ENCODE assay signal across 26 mouse cellular contexts in the genomic region with DNA sequence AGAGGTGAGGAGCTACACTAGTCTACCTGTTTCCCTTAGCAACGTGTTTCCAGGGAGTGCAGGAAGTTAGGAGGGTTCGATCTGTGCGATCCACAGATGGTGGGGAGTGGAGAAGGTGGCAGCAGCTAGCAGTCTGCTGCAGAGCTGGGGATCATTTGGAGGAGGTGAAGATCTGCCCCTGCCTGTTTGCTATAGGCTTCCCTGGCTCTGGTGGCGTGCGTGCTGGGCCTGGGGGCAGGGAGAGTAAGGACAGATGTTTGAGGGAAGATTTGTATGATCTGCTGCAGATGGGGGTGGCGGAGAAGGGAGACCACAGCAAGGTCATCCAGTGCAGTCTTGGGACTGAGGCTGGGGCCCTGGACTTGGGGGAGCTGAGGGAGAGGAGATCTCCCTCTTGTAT.
A peak's percentile ranks its signal among the peaks of the same experiment; 100 is the strongest.
DNase-seq lines count a peak whose midpoint lies in the region; ATAC-seq and TF ChIP-seq lines count a peak whose summit lies in the region.
"Had no signal": no experiment of that assay in that cellular context is flagged by ENCODE, and none has a peak within 500 bp of the region (broad histone marks: within the 10 kb centered on the region; RNA-seq: fewer than 3 reads in every experiment).

No protein-coding gene starts in this region.

- peaks cover 7% of the 10 kb centered on the region for H3K4me1 ChIP-seq in midbrain, embryonic 12.5 days
- no peaks in the 10 kb centered on the region for H3K4me1 ChIP-seq in midbrain, postnatal 0 days (ENCODE audit: insufficient read depth, low read length)
- H3K4me1 ChIP-seq in kidney, embryonic 16.5 days (ENCODE audit: insufficient read depth, low read length) = no peaks in the 10 kb centered on the region
- H3K4me1 ChIP-seq: embryonic facial prominence, embryonic 12.5 days; embryonic facial prominence, embryonic 15.5 days; hindbrain, embryonic 13.5 days; intestine, embryonic 15.5 days had no signal

- WGBS in midbrain, embryonic 12.5 days = 81% methylated on average over 6 of the region's 6 CpGs
- 78% methylated on average over 6 of the region's 6 CpGs for WGBS in midbrain, postnatal 0 days
- 78% methylated on average over 6 of the region's 6 CpGs for WGBS in kidney, embryonic 16.5 days

- H3K4me3 ChIP-seq in layer of hippocampus, adult 2 months = no peak overlapping the region
- no peak overlapping the region for H3K4me3 ChIP-seq in midbrain, embryonic 12.5 days
- H3K4me3 ChIP-seq in midbrain, postnatal 0 days (ENCODE audit: low read depth, low read length) = no peak overlapping the region
- H3K4me3 ChIP-seq in kidney, embryonic 16.5 days (ENCODE audit: low read length) = no peak overlapping the region
- H3K4me3 ChIP-seq: embryonic facial prominence, embryonic 12.5 days; embryonic facial prominence, embryonic 15.5 days; gastrocnemius, adult 2 months; hindbrain, embryonic 13.5 days; intestine, embryonic 15.5 days had no signal

- H3K9ac ChIP-seq in midbrain, embryonic 12.5 days (replicated peaks) = no peak overlapping the region
- H3K9ac ChIP-seq in midbrain, postnatal 0 days (replicated peaks; ENCODE audit: low read length, poor library complexity, severe bottlenecking) = no peak overlapping the region
- no peak overlapping the region for H3K9ac ChIP-seq in kidney, embryonic 16.5 days (replicated peaks; ENCODE audit: low read length)
- H3K9ac ChIP-seq: embryonic facial prominence, embryonic 12.5 days; embryonic facial prominence, embryonic 15.5 days; forebrain, postnatal 0 days; hindbrain, embryonic 13.5 days; intestine, embryonic 15.5 days had no signal

- no peaks in the 10 kb centered on the region for H3K9me3 ChIP-seq in midbrain, embryonic 12.5 days
- no peaks in the 10 kb centered on the region for H3K9me3 ChIP-seq in midbrain, postnatal 0 days (ENCODE audit: low read length)
- no peaks in the 10 kb centered on the region for H3K9me3 ChIP-seq in kidney, embryonic 16.5 days (ENCODE audit: low read length)
- H3K9me3 ChIP-seq: embryonic facial prominence, embryonic 12.5 days; embryonic facial prominence, embryonic 15.5 days; hindbrain, embryonic 13.5 days; intestine, embryonic 15.5 days had no signal

- peak; percentile 45 for ATAC-seq in frontal cortex, adult (ENCODE audit: low TSS enrichment)
- ATAC-seq in midbrain, embryonic 12.5 days (ENCODE audit: low FRiP score, low read depth) = 0 out of 2 replicates have a peak, but pooled peaks have one; percentile 5
- ATAC-seq in midbrain, postnatal 0 days (ENCODE audit: low FRiP score) = no peak
- no peak; the same call in 1 of the 2 replicates for ATAC-seq in kidney, embryonic 16.5 days (ENCODE audit: low FRiP score, low TSS enrichment)
- ATAC-seq: forebrain, embryonic 14.5 days; forebrain, postnatal 0 days; intestine, embryonic 15.5 days had no signal

- no peaks in the 10 kb centered on the region for H3K27me3 ChIP-seq in midbrain, embryonic 12.5 days
- H3K27me3 ChIP-seq in midbrain, postnatal 0 days (ENCODE audit: insufficient read depth, low read length) = no peaks in the 10 kb centered on the region
- H3K27me3 ChIP-seq in kidney, embryonic 16.5 days (ENCODE audit: insufficient read depth, low read length) = no peaks in the 10 kb centered on the region
- H3K27me3 ChIP-seq: CH12.LX; embryonic facial prominence, embryonic 12.5 days; embryonic facial prominence, embryonic 15.5 days; hindbrain, embryonic 13.5 days; intestine, embryonic 15.5 days had no signal

- no peak for DNase-seq in frontal cortex, adult 2 months (ENCODE audit: extremely low spot score in 1 of 2, low spot score in 1 of 2)
- DNase-seq in layer of hippocampus, adult 2 months (ENCODE audit: low spot score in 2 of 2) = no peak
- no peak for DNase-seq in layer of hippocampus, postnatal 10 days (ENCODE audit: low spot score in 2 of 2)
- no peak for DNase-seq in midbrain, postnatal 0 days (ENCODE audit: low spot score)
- DNase-seq in R1 (ENCODE audit: low read depth, low spot score) = peak; percentile 17
- DNase-seq: adrenal gland, postnatal 10 days; adrenal gland, postnatal 36 days; B cell, adult 2 months; cerebellum, adult 11 months; cerebellum, adult 2 months; cerebellum, adult 9-11 months; cerebellum, postnatal 25 days; forebrain, postnatal 0 days; gastrocnemius, adult 2 months; gastrocnemius, postnatal 14 days; heart, adult 11 months had no signal

- no peak overlapping the region for H3K4me2 ChIP-seq in midbrain, embryonic 12.5 days (replicated peaks)
- H3K4me2 ChIP-seq in midbrain, postnatal 0 days (ENCODE audit: low read depth, low read length, poor library complexity, severe bottlenecking) = no peak overlapping the region
- no peak overlapping the region for H3K4me2 ChIP-seq in kidney, embryonic 16.5 days (replicated peaks; ENCODE audit: low read depth, low read length)
- H3K4me2 ChIP-seq: embryonic facial prominence, embryonic 12.5 days; embryonic facial prominence, embryonic 15.5 days; heart, embryonic 11.5 days; hindbrain, embryonic 13.5 days; intestine, embryonic 15.5 days had no signal

- peaks cover under 1% of the 10 kb centered on the region; the same call in 1 of the 2 replicates for H3K36me3 ChIP-seq in midbrain, embryonic 12.5 days
- no peaks in the 10 kb centered on the region for H3K36me3 ChIP-seq in midbrain, postnatal 0 days (ENCODE audit: insufficient read depth, low read length)
- no peaks in the 10 kb centered on the region for H3K36me3 ChIP-seq in kidney, embryonic 16.5 days (ENCODE audit: insufficient read depth, low read length)
- H3K36me3 ChIP-seq: embryonic facial prominence, embryonic 12.5 days; embryonic facial prominence, embryonic 15.5 days; intestine, embryonic 15.5 days had no signal

- peak overlapping the region; percentile 39; the same call in 1 of the 2 replicates for H3K27ac ChIP-seq in layer of hippocampus, adult 2 months
- no peak overlapping the region for H3K27ac ChIP-seq in midbrain, embryonic 12.5 days (replicated peaks)
- no peak overlapping the region for H3K27ac ChIP-seq in midbrain, postnatal 0 days (ENCODE audit: low read depth, low read length)
- H3K27ac ChIP-seq in kidney, embryonic 16.5 days (ENCODE audit: low read length) = no peak overlapping the region
- H3K27ac ChIP-seq: embryonic facial prominence, embryonic 12.5 days; embryonic facial prominence, embryonic 15.5 days; gastrocnemius, adult 2 months; hindbrain, embryonic 13.5 days; intestine, embryonic 15.5 days had no signal

- TF ChIP-seq CTCF in layer of hippocampus, adult 2 months (conservative IDR thresholded peaks at IDR 0.05) = no peak
- no peak for TF ChIP-seq CTCF in midbrain, postnatal 0 days (IDR thresholded peaks at IDR 0.05)

Comparison
In these comparisons a context has a peak if more than half of its experiments do, and no peak if none do; other contexts are left out.
1. ATAC-seq: peak in frontal cortex, adult (single experiment) and midbrain, embryonic 12.5 days (single experiment); none in midbrain, postnatal 0 days (single experiment) and kidney, embryonic 16.5 days (single experiment).